Mouse (Mus musculus) lung, postnatal 25 days (tissue): ENCODE data around the gene Ephb4.

Experiments used
- DNase-seq: peaks from one replicate; pipeline ENCODE4 v3.0.0; 2022; ENCODE audit warnings: low spot score

The Ephb4 gene

DNA sequence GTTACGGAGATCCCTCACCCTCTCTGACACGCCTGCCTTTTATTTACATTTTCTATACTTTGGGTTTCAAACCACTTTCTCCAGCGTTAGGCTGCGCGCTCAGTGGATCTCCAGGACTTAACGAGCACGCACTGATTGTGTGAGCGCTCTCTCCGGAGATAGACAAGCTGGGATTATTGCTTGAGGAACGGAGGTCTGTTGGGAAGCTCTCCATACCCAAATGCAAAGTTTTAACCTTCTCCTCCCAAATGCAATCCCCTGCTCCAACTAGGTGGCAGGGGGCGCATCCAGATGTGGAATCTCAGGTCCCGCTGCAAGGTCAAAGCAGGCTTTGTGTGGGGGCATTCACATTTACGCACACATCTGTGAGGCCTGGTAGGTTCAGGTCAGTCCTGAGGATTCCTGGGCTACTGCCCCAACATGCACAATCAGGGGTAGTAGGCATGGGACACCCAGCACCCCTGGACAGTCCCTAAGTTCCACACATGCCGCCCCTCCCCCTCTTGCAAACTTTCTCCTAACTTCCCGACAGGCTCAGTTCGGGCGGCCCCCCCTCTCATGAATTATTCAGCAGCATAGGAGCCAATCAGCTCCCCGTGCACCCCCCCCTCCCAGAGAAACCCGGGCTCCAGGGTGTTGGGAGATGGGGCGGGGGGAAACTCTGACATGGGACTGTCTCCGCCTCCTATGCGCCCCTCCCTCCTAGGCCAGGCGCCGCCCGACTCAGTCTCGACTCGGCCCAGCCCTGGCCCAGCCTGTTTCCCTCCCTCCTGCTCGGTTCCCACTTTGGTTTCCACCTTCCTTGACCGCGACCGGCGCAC is at the start of gene Ephb4:
Gene Ephb4 (plus strand): TSS at position 726 of the 821 bp plus-strand sequence.
- peak; percentile 96 for DNase-seq

DNA sequence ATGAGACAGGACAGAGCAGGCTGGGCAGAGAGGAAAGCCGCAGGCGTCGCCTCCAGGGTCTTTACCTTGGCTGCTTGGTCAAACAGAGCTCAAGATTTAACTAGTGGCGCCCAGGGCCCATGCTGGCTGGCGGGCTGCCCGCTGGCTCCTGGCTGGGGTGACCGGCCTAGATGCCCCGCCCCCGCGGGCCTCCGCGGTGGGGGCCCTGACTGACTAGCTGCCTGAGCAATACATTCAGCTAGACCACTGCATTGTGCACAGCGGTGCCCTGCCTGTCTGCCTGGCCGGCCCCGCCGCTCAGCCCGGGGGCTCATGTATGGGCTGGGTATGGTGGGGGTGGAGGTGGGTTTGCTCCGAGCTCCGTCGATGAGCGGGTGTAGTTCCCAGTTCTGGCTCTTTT is 48.7 kb upstream of the Ephb4 start:
- DNase-seq: no peak

DNA sequence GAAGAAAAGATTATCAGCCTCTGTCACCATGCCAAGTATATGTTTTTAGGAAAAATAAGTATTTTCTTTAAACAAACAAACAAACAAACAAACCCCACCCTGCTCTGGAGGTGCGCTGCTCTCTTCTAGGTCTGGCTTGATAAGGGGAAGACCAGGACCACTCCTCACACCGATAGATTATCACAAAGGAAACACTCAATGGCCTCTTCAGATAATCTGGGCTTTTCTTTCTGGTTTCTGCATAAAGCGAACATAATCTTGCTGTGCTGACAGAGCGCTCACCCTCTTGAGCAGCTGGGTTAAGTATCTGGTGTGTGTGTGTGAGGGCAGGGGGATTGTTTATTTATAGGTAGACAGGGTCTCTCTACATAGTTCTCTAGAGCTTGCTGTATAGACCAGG is 46.3 kb upstream of the Ephb4 start:
- no peak for DNase-seq

DNA sequence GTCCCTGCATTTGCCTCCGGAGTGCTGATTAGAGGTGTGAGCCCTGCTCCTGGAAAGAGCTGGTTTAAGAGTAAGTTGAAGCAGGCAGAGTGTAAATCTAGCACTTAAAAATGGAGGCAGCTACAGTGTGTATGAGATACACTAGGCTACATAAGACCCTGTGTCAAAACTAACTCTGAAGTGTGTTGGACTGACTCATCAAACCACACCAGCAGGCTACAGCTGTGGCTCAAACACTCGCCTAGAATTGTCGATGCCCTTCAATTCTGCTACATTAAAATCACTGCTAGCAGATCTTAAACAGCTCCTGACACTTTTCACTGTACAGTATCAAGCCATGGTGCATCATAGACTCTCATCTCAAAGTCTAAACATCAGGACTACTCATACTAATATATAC is 45.7 kb upstream of the Ephb4 start:
- no peak for DNase-seq

DNA sequence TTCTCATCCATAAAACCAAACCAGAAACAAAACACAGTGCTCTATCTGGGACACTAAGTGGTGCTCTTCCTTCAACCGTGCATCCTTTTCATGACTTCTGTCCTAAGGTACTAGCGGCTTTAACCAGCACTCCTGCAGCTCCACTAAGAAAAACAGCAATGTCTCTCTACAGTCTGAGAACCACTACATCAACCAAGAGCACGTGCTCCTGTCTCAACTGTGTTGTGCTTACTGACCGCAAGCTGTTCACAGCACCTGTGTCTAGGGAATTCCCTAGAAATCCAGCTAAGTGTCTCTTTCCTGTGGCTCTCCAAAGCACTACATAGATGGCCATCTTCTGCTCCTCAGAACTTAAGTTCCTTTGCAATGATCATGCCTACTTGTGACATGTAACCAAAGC is 45.1 kb upstream of the Ephb4 start:
- no peak for DNase-seq

DNA sequence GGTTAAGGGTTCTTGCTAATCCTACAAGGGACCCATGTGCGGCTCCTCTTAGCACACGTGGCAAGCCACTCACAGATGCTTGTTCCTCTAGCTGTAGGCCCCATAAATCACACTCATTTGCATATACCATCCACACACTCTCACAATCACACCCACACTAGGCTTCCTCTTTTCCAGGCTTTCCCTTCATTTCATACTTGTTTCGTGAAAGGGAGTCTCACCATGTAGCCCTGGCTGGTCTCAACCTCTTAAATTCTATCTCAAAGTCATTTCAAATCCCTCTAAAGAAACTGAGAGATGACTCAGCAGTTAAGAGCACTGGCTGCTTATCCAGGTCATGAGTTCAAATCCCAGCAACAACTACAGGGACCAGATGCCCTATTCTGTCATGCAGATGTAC is 44.1 kb upstream of the Ephb4 start:
- DNase-seq: no peak

DNA sequence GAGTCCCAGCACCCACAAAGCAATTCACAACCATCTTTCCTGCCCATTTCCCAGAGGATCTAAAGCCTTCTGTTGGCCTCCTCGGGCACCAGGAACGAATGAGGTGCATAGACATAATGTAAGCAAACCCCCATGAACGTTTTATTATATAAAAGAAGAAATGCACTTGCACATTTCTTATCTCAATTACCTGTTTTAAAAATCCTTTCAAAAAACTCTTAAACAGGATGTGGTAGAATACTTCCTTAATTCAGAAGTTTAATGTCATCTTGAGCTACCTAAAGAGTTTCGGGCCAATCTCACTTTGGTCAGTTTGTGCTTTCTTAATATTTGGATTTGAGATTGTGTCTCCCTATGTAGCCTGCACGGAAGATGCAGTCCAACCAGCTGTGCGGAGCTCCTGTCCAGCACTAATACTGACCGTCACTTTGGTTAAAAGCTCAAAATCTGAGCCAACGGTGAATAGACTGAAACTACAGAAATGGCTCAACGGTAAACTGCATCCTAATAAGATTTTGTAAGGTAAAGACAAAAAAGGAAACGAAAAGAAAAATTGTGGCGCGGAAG is 43.4 kb upstream of the Ephb4 start:
- DNase-seq: no peak

DNA sequence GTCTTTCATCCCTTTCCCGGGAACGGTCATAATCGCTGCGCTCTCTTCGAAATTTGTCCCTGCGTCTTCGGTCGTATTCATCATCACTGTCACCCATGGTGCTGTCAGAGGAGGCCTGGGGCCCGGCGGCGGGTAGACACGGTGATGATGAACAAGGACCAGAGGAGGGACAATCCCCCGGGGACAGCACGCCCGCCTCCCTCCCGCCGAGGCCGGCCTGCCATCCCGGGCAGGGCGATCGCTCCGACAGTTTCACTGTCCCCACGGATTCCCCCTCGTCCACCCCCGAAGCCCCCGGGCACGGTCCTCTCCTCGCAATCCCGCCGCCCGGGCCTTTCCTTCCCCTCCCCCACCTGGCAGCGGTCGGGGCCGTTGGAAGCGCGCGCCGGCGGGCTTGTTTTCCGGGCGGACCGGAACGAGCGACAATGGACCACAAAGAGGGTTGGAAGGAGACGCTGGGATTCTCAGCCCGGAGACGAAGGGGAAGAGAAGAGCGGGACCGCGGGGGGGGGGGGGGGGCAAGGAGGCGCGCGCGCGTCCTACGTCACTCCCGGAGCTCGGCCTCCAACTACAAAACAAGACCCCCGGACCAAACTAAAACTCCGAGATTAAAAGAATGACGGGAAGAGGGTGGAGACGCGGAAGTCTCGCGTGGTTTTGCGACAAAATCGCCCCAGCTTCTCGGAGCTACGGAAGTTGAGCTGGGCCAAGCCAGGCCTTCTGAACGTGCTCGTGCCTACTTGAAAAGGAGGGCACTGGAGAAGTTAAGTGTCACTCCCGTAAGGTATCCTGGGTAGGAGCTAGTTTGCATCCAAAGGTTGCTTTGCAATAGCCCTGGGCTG is 42.6 kb upstream of the Ephb4 start, which contains the start of gene Srrt:
Gene Srrt (minus strand): TSS at position 604 of the 842 bp plus-strand sequence.
- peak; percentile 94 for DNase-seq

DNA sequence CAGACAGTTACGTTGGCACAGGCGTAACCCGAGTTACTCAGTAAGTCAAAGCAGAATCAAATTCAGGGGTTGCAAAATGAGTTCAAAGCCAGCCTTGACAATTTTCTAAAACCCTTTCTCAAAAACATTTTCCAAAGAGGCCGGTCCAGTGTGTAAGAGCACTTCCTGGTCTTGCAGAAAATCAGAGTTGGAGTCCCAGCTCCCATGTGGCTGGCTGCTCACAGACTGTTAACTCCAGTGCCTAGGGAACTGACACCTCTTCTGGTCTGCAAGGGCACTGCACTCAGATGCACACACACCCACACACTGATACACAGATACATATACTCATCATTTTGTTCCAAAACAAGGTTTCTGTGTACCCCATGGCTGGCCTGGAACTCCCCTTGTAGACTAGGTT is 41.6 kb upstream of the Ephb4 start:
- DNase-seq: no peak

DNA sequence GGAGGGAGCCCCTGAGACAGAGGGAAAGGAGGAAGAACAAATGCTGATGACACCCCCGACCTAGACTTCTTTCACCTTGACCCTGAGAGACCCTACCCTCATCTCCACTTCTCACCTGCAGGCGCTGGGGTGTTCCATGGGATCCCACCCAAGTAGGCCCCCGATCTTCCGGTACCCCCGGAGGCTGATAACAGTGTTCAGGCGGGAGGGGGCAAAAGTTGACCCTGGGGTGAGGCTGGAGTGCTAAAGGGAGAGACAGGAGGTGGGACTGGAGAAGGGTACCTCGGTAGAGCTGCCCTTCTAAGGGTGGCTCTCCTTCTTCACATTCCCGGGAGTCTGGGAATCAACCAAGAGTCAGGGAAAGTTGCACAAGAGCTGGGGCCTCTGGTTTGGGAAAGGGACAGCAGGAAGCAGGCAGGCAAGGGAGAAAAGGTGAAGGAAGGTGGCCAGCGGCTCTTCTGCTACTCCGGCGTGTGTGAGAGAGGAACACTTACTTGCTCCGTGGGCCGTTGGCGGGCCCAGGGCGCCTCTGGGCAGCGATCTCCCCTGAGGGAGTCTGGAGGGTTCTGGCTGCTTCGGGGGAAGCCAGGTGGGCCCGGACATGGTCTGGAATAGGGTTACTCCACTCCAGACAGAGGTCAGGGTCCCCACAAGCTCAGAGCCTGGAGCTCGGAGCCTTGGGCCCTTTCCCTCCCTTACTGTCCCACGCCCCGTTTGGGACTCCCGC is 36.3 kb upstream of the Ephb4 start:
- DNase-seq: peak; percentile 35

DNA sequence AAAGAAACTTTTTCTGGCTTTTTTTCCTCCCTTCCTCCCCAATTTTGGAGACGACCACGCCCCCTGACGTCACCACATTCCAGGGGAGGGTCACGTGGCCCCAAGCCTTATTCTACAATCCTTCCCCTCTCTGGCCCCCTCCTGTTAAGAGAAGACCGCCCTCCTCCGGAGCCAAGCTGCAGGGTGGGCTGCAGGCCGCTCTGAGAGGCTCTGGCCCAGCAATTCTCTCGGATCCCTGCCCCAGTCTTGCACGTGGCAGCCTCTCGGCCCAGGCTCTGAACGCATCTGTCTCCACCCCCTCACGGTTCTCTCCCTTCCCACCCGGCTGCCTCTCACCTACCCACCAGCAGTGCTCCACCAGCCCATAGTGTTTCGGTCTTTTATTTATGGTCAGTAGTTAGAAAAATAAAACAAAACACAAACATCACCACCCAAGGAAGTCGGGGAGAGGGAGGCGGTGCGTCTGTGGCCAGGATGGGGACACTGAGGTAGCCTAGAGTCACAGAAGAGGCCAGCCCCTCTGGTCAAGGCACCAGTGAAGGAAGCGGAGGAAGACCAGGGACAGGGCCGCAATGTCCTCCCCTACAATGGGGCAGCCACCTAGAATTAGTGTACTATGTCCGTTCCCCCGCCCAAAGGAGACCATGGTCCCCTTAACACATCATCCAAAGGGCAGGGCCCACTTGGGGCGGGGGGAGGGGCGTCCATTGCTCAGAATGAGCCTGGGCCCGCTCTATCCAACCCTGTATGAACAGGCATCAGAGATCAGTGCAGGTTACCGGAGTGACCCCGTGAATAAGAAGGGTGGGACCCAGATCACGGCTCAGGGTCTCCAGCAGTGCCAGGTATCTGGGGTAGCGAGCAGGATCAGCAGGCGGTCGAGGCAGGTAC is 35.5 kb upstream of the Ephb4 start, which contains the start of gene Trip6:
Gene Trip6 (minus strand): TSS at position 212 of the 891 bp plus-strand sequence.
- DNase-seq: peak; percentile 86

DNA sequence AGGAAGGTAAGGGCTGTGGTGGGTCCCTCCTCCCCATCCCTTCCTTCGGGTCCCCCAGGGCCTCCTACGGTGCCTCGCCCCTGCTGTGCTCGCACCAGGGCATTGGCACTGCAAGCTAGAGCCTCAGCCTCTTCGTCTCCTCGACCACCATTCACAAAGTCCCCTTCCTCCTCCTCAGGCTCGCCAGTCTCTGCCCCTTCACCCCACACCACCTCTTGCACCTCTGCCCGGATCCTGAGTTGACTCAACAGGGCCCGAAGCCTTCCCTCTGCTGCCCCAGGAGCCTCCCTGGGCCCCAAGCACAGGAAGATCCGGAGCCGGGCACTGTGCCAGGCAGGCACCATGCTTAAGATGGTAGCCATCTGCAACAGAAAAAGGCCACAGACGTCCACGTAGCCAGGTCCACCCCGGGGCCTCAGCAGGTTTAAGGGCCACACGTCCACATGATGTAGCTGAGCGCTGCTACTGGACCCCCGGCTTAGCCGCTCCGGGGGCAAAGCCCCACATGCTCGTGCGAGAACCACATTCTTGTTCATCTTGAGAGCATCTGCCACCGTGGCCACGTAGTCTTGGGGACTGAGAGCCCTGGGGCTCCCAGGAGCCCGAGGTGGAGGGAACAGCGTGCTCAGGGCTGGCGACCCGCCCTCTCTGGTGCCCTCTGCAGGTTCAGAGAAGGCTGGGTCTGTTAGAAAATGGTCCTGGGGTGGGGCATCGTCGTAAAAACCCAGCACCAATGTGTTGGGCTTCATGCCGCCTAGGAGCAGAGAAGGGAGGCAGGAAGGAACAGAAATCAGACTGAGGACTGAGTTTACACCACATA is 34.6 kb upstream of the Ephb4 start:
- peak; percentile 51 for DNase-seq

DNA sequence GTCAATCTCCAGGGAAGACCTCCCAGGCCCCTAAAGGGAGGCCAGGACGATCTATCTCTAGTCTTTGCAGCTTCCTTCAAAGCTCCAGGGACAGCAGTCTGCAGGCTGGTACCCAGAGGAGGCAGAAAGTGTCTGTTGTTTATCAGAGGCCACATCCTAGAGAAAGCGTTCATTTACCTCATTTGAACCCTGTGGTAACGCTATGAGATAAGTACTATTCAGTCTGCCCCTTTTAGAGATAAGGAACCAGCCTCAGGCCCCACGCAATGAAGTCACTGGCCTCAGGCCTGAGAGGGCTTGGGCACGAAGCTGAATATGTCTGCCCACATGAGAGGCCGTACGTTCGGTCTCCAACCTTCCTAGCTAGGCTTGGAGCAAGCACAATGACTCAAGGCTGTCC is 32.5 kb upstream of the Ephb4 start:
- DNase-seq: no peak

DNA sequence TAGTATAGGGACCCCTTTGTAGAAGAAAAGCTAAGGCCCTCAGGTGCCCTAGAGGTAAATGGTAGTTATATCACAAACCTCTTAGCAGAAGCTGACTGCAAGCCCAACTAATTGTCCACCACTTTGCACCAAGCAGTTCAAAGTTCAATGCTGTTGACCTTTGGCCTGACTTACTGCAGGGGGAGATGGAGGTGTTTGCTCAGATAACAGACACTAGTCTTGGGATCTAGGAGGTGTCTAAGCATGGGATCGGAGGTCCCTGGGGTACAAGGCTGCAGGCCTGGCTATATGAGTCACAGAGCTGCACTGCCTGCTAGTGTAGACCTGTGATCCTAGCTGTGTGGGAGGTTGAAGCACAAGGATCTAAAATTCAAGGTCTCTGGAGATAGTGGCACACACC is 31.3 kb upstream of the Ephb4 start:
- DNase-seq: no peak

DNA sequence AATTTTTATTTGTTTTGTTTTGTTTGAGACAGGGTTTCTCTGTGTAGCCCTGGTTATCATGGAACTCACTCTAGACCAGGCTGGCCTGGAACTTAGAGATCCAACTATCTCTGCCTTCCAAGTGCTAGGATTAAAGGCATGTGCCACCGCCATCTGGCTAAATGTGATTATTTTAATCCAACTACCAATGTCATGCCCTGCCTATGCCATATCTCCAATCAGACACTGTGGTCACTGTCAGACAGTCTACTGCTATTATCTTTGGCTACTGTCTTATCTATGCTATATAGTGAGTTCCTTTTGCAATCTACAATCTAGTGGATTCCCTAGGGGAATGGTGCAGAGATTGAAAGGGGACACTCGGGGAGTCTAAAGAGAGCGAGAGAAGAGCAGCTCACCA is 28.9 kb upstream of the Ephb4 start:
- no peak for DNase-seq

DNA sequence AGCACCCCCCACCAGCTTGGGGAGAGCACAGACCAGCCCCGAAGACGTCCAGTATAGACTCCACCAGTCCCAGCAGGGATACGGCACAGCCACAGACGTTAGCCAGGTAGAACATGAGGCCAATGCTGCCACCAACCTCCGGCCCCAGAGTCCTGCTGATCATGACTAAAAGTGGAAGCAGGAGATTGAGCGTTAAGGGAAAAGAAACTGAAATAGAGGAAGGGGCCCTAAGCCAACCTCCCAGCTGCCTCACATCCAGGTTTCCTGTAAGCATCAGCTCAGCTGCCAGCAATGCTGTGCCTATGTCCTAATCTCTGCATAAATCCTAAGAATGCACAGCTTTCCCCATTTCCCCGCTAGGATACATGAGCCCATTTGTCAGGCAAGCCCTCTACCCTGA is 19.0 kb upstream of the Ephb4 start:
- DNase-seq: no peak

DNA sequence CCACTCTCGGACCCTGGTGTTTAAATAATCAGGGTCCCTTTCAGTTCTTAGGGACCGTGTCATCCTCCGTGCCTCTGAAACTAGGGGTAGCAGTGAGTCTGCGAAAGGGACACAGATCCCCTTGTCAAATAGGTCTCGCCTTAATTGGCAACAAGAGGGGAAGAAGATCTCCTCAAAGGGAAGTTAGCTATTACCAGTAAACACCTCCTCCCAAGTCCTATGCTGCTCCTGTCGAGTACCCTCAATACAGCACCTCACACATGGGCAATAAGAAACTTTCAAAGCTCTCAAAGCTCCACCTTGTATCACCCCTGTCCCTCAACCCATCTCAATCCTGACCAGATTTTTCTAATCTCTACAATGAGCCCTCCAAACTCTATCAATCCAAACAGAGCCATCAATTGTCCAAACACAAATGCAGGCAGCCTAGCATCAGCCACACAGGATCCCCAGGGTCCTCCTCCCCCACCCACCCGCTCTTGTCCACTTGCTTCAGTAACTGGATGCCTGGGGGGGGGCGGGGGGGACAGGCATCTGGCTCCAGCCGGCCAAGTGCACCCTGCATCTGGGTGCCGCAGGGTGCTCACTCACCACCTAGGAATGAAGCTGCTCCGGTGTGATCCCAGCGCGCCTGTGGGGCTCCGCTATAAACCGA is 16.9 kb upstream of the Ephb4 start:
- no peak for DNase-seq

DNA sequence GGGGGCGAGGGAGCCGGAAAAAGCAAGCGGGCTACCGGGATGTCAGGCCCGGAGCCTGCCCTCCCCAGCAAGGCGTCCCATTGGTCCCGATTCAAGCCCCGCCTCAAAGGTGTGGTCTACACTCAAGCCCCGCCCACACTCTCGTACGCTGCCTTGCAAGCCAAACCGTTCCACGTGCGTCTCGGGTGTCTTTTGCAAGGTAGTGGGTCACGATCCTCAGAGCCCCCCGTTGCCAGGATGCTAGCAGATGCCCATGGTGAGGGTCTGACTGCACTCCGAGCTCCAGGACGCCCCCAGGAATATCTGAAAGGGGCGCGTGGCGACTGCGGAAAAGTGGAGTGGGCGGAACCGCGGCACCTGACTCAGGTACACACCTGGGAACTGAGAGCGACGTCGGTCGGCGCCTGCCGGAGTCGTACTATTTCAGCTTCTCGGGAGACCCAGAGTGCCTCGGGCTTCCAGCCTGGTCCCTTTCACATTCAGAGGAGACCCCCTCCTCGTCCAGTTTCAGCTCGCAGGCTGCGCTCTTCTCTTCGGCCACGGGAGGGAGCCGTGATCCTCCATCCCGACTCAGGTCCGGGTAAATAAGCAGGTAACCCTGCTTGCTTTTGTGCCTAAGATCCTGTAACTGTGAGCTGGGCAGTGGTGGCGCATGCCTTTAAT is 16.3 kb upstream of the Ephb4 start, which contains the start of gene Slc12a9:
Gene Slc12a9 (minus strand): TSS at position 86 of the 663 bp plus-strand sequence.
- DNase-seq: peak; percentile 95

DNA sequence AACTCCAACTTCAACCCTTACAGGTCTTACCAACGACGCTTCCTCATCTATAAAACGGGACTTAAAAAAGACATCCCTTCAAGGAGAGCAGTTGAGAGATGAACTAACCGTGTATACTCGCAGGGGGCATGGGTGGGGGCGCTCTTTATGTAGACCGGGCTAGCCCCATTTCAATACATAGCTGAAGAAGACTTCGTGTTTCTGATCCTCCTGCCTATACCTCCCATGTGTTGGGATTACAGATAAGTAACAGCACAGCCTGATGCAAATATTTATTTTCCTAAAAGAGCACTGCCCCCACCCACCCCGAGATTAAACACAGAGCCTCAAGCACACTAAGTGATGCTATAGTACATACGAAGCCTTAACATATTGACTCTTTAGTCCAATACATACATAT is 15.6 kb upstream of the Ephb4 start:
- DNase-seq: no peak
